Mouse (Mus musculus) brain, embryonic 14.5 days (tissue): ENCODE results near the gene Gm17409.

ENCODE experiments used
- CTCF ChIP-seq: fragments of 200-500 bp; IDR thresholded peaks from 2 replicates; pipeline ENCODE4 v1.5.1; 2012; ENCODE audit warnings: inconsistent platforms, mild to moderate bottlenecking, moderate library complexity, borderline replicate concordance; ENCODE audit not compliant: insufficient read depth, insufficient read length; ENCODE audit errors: extremely low read depth
- POLR2A ChIP-seq: fragments of 200-500 bp; IDR thresholded peaks from 2 replicates; pipeline ENCODE4 v1.6.1; 2012; ENCODE audit warnings: mild to moderate bottlenecking, inconsistent platforms, borderline replicate concordance; ENCODE audit not compliant: poor library complexity, insufficient read depth, insufficient read length, severe bottlenecking; ENCODE audit errors: extremely low read depth

DNA sequence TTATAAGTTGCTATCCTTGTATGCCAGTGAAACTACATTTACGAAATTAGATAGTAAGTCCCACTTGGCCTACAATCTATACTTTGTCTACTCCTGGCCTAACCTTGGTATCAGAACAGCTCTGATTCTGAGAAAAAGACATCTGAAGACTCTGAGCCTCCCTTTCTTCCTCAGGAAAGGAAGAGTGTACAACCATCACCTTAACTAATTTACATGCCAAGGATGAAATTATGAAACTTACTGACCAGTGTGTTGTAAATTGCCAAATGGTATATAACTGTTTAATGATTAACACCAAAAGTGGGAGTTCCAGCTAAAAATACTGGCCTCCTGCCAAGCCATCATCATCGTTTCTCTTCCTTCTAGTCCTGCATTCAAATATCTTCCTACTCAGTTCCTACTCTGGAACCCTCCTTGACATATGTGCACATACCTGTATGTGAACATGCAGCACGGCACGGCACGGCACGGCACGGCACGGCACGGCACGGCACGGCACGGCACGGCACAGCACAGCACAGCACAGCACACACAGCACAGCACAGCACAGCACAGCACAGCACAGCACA, 44.4 kb upstream of the Gm17409 start:
- TF ChIP-seq CTCF (no peak), POLR2A (no peak)
